30 mouse cellular contexts compared by ENCODE assay signal in genomic region chr11:109385296-109385695, GRCm38 (mm10). TPM values are rescaled to one million over a fixed set of nuclear protein-coding genes. Genes with fewer than 3 reads are reported as not detected.
"Had no signal": no experiment of that assay in that cellular context is flagged by ENCODE, and none has a peak within 500 bp of the region (broad histone marks: within the 10 kb centered on the region; RNA-seq: fewer than 3 reads in every experiment).

No protein-coding gene starts in this region.

- H3K27me3 ChIP-seq: limb, embryonic 12.5 days; limb, embryonic 15.5 days; midbrain, embryonic 12.5 days; midbrain, embryonic 15.5 days; neural tube, embryonic 12.5 days; neural tube, embryonic 15.5 days had no signal

- H3K4me3 ChIP-seq: layer of hippocampus, adult 2 months; limb, embryonic 12.5 days; limb, embryonic 15.5 days; midbrain, embryonic 12.5 days; midbrain, embryonic 15.5 days; neural tube, embryonic 12.5 days; neural tube, embryonic 15.5 days had no signal

- H3K36me3 ChIP-seq: limb, embryonic 12.5 days; limb, embryonic 15.5 days; midbrain, embryonic 12.5 days; midbrain, embryonic 15.5 days; neural tube, embryonic 15.5 days had no signal

- H3K9me3 ChIP-seq: limb, embryonic 12.5 days; limb, embryonic 15.5 days; midbrain, embryonic 12.5 days; midbrain, embryonic 15.5 days; neural tube, embryonic 12.5 days; neural tube, embryonic 15.5 days had no signal

- ATAC-seq: liver, postnatal 0 days; lung, postnatal 0 days; midbrain, embryonic 15.5 days had no signal

- DNase-seq: kidney, adult 18-20 months; kidney, postnatal 14 days; layer of hippocampus, adult 9-11 months; left cerebral cortex, postnatal 4 days; liver, postnatal 0 days; lung, embryonic 14.5 days; right cerebral cortex, adult 18-20 months; right cerebral cortex, postnatal 14 days; right cerebral cortex, postnatal 4 days; thymus, adult 2 months; thymus, postnatal 25 days had no signal

- H3K9ac ChIP-seq: limb, embryonic 12.5 days; limb, embryonic 15.5 days; liver, embryonic 14.5 days; liver, postnatal 0 days; lung, embryonic 14.5 days; midbrain, embryonic 12.5 days; midbrain, embryonic 15.5 days; neural tube, embryonic 12.5 days; neural tube, embryonic 15.5 days had no signal

- H3K27ac ChIP-seq: layer of hippocampus, adult 2 months; limb, embryonic 12.5 days; limb, embryonic 15.5 days; liver, embryonic 14.5 days; macrophage; midbrain, embryonic 12.5 days; midbrain, embryonic 15.5 days; neural tube, embryonic 12.5 days; neural tube, embryonic 15.5 days; stomach, postnatal 0 days had no signal

- H3K4me1 ChIP-seq: limb, embryonic 12.5 days; midbrain, embryonic 12.5 days; midbrain, embryonic 15.5 days; neural tube, embryonic 12.5 days had no signal

RNA-seq across cellular contexts. Expression of gene 9930022D16Rik, which starts 28.4 kb away (rescaled TPM):
- total RNA-seq: layer of hippocampus, adult 2 months; layer of hippocampus, postnatal 25 days; left cerebral cortex, adult 18-20 months; left cerebral cortex, postnatal 10 days; left cerebral cortex, postnatal 4 days; megakaryocyte, adult 5-6 weeks had no signal
- polyA plus RNA-seq: kidney, embryonic 14.5 days; large intestine, adult 2 months; limb, embryonic 12.5 days; limb, embryonic 15.5 days; liver, embryonic 11.5 days; liver, embryonic 14.5 days; liver, postnatal 0 days; lung, embryonic 14.5 days; midbrain, embryonic 12.5 days; midbrain, embryonic 15.5 days; neural tube, embryonic 12.5 days; stomach, embryonic 14.5 days; stomach, postnatal 0 days; thymus, adult 2 months had no signal
